Mouse (Mus musculus) kidney, postnatal 0 days (tissue): Measurements from ENCODE around the gene Scgn. TPM values are rescaled to one million over a fixed set of nuclear protein-coding genes. Genes with fewer than 3 reads are reported as not detected.

ENCODE experiments used
- ATAC-seq: fragments of 200-750 bp; cut with Nextera tagmentation; replicated peaks from 2 replicates; pipeline ENCODE4 v1.8.0; 2017; ENCODE audit warnings: low read depth, moderate number of reproducible peaks, moderate TSS enrichment, moderate library complexity; ENCODE audit not compliant: low FRiP score
- DNase-seq: peaks from one replicate; pipeline ENCODE4 v3.0.0-alpha.2; 2016; ENCODE audit warnings: low spot score
- H3K27ac ChIP-seq: fragments of 300-500 bp; sonication (generic); 2 replicates; pipeline ENCODE4 v1.5.1; 2014; ENCODE audit warnings: mild to moderate bottlenecking
- H3K27me3 ChIP-seq: fragments of 300-500 bp; sonication (generic); 2 replicates; pipeline ENCODE4 v1.6.1; 2014; ENCODE audit warnings: low read length, mixed read lengths; ENCODE audit not compliant: insufficient read depth
- H3K36me3 ChIP-seq: fragments of 300-500 bp; sonication (generic); 2 replicates; pipeline ENCODE4 v1.6.1; 2014; ENCODE audit warnings: low read length, mixed read lengths; ENCODE audit not compliant: insufficient read depth
- H3K4me1 ChIP-seq: fragments of 300-500 bp; sonication (generic); replicated peaks from 2 replicates; pipeline ENCODE4 v1.6.1; 2014; ENCODE audit warnings: antibody characterized with exemption, low read length, mixed read lengths; ENCODE audit not compliant: insufficient read depth
- H3K4me2 ChIP-seq: fragments of 300-500 bp; sonication (generic); 2 replicates; pipeline ENCODE4 v1.6.1; 2014; ENCODE audit warnings: mild to moderate bottlenecking, low read length, moderate library complexity, mixed read lengths
- H3K4me3 ChIP-seq: fragments of 300-500 bp; sonication (generic); replicated peaks from 2 replicates; pipeline ENCODE4 v1.5.1; 2014; ENCODE audit warnings: low read depth, low read length
- H3K9ac ChIP-seq: fragments of 300-500 bp; sonication (generic); 2 replicates; pipeline ENCODE4 v1.6.1; 2014; ENCODE audit warnings: low read depth, low read length
- H3K9me3 ChIP-seq: fragments of 300-500 bp; sonication (generic); replicated peaks from 2 replicates; pipeline ENCODE4 v1.6.1; 2016; ENCODE audit warnings: low read length, inconsistent platforms, mixed read lengths
- CTCF ChIP-seq: IDR thresholded peaks from 2 replicates; pipeline ENCODE4 v1.5.1; 2016; ENCODE audit warnings: antibody characterized with exemption, low read depth, mild to moderate bottlenecking, moderate library complexity
- WGBS: fragments of 180-500 bp; shearing (Covaris S2); extraction: QIAGEN DNeasy Blood & Tissue Kit; methylation state at CpG from one replicate; pipeline ENCODE4 v1.1.7; 2014; 5-methylcytosine and 5-hydroxymethylcytosine counted together
- polyA plus RNA-seq: library from polyadenylated mRNA; unstranded; fragments of >200 nt; fragmentation: Nextera tagmentation; extraction: Ambion mirVana; gene quantifications from 2 replicates; pipeline ENCODE4 v1.2.1, GENCODE M21; 2015

Gene Scgn
- polyA plus RNA-seq = 0.37 and 1.2 TPM in 2 replicates

GRCm38 (mm10) chr13:23990928-23991327 is at the start of gene Scgn:
Scgn (minus strand) TSS chr13:23991214.
- Histone ChIP-seq H3K4me3 (no peak within 1 kb of the TSS), H3K27ac (no peak within 1 kb of the TSS), H3K9ac (no peak within 1 kb of the TSS), H3K4me2 (no peak within 1 kb of the TSS), H3K27me3 (0 out of 2 replicates have a peak, but pooled peaks cover 2% of the 10 kb centered on the region), H3K4me1 (no peaks in the 10 kb centered on the region; the same call in 1 of the 2 replicates), H3K9me3 (no peaks in the 10 kb centered on the region), H3K36me3 (no peaks in the 10 kb centered on the region)
- 0% methylated on average over 20 of the region's 20 CpGs for WGBS
- ATAC-seq = peak; percentile 54
- DNase-seq = peak; percentile 90
- TF ChIP-seq CTCF = peak; percentile 15; the same call in 1 of the 2 replicates

- WGBS = 94% methylated on average over 7 of the region's 7 CpGs
- H3K9ac ChIP-seq = no peak overlapping the region
- no peak overlapping the region for H3K4me3 ChIP-seq
- no peaks in the 10 kb centered on the region for H3K27me3 ChIP-seq
- H3K9me3 ChIP-seq = no peaks in the 10 kb centered on the region
- TF ChIP-seq CTCF = no peak
- H3K27ac ChIP-seq = no peak overlapping the region
- no peak for DNase-seq
- peaks cover 19% of the 10 kb centered on the region for H3K36me3 ChIP-seq
- no peak for ATAC-seq
- H3K4me2 ChIP-seq = no peak overlapping the region
- H3K4me1 ChIP-seq = no peaks in the 10 kb centered on the region
Observed at GRCm38 (mm10) chr13:24040221-24040620, 49.2 kb upstream of the Scgn start.

- 82% methylated on average over 3 of the region's 3 CpGs for WGBS
- Histone ChIP-seq H3K4me3 (no peak overlapping the region), H3K9ac (no peak overlapping the region), H3K9me3 (no peaks in the 10 kb centered on the region), H3K4me2 (no peak overlapping the region), H3K36me3 (peaks cover 11% of the 10 kb centered on the region; the same call in 1 of the 2 replicates), H3K27ac (no peak overlapping the region), H3K27me3 (no peaks in the 10 kb centered on the region), H3K4me1 (no peaks in the 10 kb centered on the region)
- DNase-seq (no peak), ATAC-seq (no peak)
- TF ChIP-seq CTCF = no peak
Observed at GRCm38 (mm10) chr13:24037502-24037901, 46.5 kb upstream of the Scgn start.

GRCm38 (mm10) chr13:24036150-24036549 is 45.1 kb upstream of the Scgn start:
- Histone ChIP-seq H3K9me3 (no peaks in the 10 kb centered on the region), H3K4me2 (0 out of 2 replicates have a peak overlapping the region, but pooled peaks have one; percentile 3), H3K4me3 (no peak overlapping the region), H3K36me3 (0 out of 2 replicates have a peak, but pooled peaks cover 9% of the 10 kb centered on the region), H3K9ac (no peak overlapping the region), H3K4me1 (no peaks in the 10 kb centered on the region), H3K27me3 (no peaks in the 10 kb centered on the region), H3K27ac (no peak overlapping the region)
- DNase-seq (no peak), ATAC-seq (no peak)
- no peak for TF ChIP-seq CTCF
- 87% methylated on average over 18 of the region's 18 CpGs for WGBS

- WGBS = 67% methylated on average over 5 of the region's 5 CpGs
- Histone ChIP-seq H3K36me3 (no peaks in the 10 kb centered on the region), H3K4me2 (no peak overlapping the region), H3K4me3 (no peak overlapping the region), H3K4me1 (no peaks in the 10 kb centered on the region), H3K9me3 (no peaks in the 10 kb centered on the region), H3K9ac (no peak overlapping the region), H3K27ac (no peak overlapping the region), H3K27me3 (no peaks in the 10 kb centered on the region)
- peak; percentile 71 for DNase-seq
- ATAC-seq = no peak
- peak; percentile 62 for TF ChIP-seq CTCF
Observed at GRCm38 (mm10) chr13:24027191-24028170, 36.5 kb upstream of the Scgn start.

GRCm38 (mm10) chr13:24018515-24018914 is 27.5 kb upstream of the Scgn start:
- H3K27me3 ChIP-seq = no peaks in the 10 kb centered on the region
- H3K9ac ChIP-seq = no peak overlapping the region
- H3K4me1 ChIP-seq = no peaks in the 10 kb centered on the region
- no peak overlapping the region for H3K4me3 ChIP-seq
- no peak for TF ChIP-seq CTCF
- H3K27ac ChIP-seq = no peak overlapping the region
- WGBS = 89% methylated on average over 4 of the region's 4 CpGs
- ATAC-seq (no peak), DNase-seq (no peak)
- no peaks in the 10 kb centered on the region for H3K9me3 ChIP-seq
- no peak overlapping the region for H3K4me2 ChIP-seq
- 0 out of 2 replicates have a peak, but pooled peaks cover 4% of the 10 kb centered on the region for H3K36me3 ChIP-seq
